Mouse (Mus musculus) embryonic facial prominence, embryonic 14.5 days (tissue): ENCODE results near the gene Gm20388. TPM values are rescaled to one million over a fixed set of nuclear protein-coding genes. Genes with fewer than 3 reads are reported as not detected.

ENCODE experiments used
- ATAC-seq: fragments of 200-750 bp; cut with Nextera tagmentation; 2 replicates; pipeline ENCODE4 v1.8.0; 2017; ENCODE audit warnings: low read depth, moderate number of reproducible peaks, moderate TSS enrichment
- DNase-seq: peaks from one replicate; pipeline ENCODE4 v3.0.0-alpha.2; 2015; ENCODE audit warnings: low spot score
- H3K27ac ChIP-seq: fragments of 300-500 bp; sonication (generic); replicated peaks from 2 replicates; pipeline ENCODE4 v1.5.1; 2014; ENCODE audit warnings: low read depth, mild to moderate bottlenecking, low read length, moderate library complexity
- H3K27me3 ChIP-seq: fragments of 300-500 bp; sonication (generic); replicated peaks from 2 replicates; pipeline ENCODE4 v1.6.1; 2014; ENCODE audit warnings: low read length; ENCODE audit not compliant: control insufficient read depth, insufficient read depth
- H3K36me3 ChIP-seq: fragments of 300-500 bp; sonication (generic); 2 replicates; pipeline ENCODE4 v1.6.1; 2014; ENCODE audit warnings: low read length, mixed read lengths; ENCODE audit not compliant: control insufficient read depth, insufficient read depth
- H3K4me1 ChIP-seq: fragments of 300-500 bp; sonication (generic); 2 replicates; pipeline ENCODE4 v1.6.1; 2014; ENCODE audit warnings: antibody characterized with exemption, low read length; ENCODE audit not compliant: control insufficient read depth, insufficient read depth
- H3K4me2 ChIP-seq: fragments of 300-500 bp; sonication (generic); 2 replicates; pipeline ENCODE4 v1.6.1; 2014; ENCODE audit warnings: low read depth, mild to moderate bottlenecking, low read length, moderate library complexity, mixed read lengths
- H3K4me3 ChIP-seq: fragments of 300-500 bp; sonication (generic); 2 replicates; pipeline ENCODE4 v1.5.1; 2014; ENCODE audit warnings: low read depth, mild to moderate bottlenecking, low read length
- H3K9ac ChIP-seq: fragments of 300-500 bp; sonication (generic); 2 replicates; pipeline ENCODE4 v1.6.1; 2014; ENCODE audit warnings: low read depth, mild to moderate bottlenecking, low read length, moderate library complexity, mixed read lengths
- H3K9me3 ChIP-seq: fragments of 300-500 bp; sonication (generic); 2 replicates; pipeline ENCODE4 v1.6.1; 2016; ENCODE audit warnings: low read length; ENCODE audit not compliant: control insufficient read depth
- WGBS: fragments of 180-500 bp; shearing (Covaris S2); extraction: QIAGEN DNeasy Blood & Tissue Kit; methylation state at CpG from one replicate; pipeline ENCODE4 v1.1.7; 2014; 5-methylcytosine and 5-hydroxymethylcytosine counted together
- polyA plus RNA-seq: library from polyadenylated mRNA; unstranded; fragments of >200 nt; fragmentation: Nextera tagmentation; extraction: Ambion mirVana; gene quantifications from 2 replicates; pipeline ENCODE4 v1.2.1, GENCODE M21; 2014

Gm20388 gene
- polyA plus RNA-seq, 1 experiment from 2014 or later: not detected

- Histone ChIP-seq H3K9ac (peak within 1 kb of the TSS; percentile 87), H3K36me3 (no peaks in the 10 kb centered on the region), H3K4me3 (peak within 1 kb of the TSS; percentile 88), H3K4me1 (peaks cover 8% of the 10 kb centered on the region), H3K27ac (peak within 1 kb of the TSS; percentile 63; the same call in 1 of the 2 replicates), H3K4me2 (peak within 1 kb of the TSS; percentile 89), H3K27me3 (no peaks in the 10 kb centered on the region), H3K9me3 (no peaks in the 10 kb centered on the region)
- ATAC-seq (peak; percentile 89), DNase-seq (peak; percentile 90)
- WGBS: 0% methylated on average over 4 of the region's 53 CpGs
Observed at GRCm38 (mm10) chr8:124231176-124231484, 4320.5 kb downstream of the Gm20388 start, which contains the start of gene Galnt2. Galnt2 (plus strand) TSS chr8:124231391.

DNA sequence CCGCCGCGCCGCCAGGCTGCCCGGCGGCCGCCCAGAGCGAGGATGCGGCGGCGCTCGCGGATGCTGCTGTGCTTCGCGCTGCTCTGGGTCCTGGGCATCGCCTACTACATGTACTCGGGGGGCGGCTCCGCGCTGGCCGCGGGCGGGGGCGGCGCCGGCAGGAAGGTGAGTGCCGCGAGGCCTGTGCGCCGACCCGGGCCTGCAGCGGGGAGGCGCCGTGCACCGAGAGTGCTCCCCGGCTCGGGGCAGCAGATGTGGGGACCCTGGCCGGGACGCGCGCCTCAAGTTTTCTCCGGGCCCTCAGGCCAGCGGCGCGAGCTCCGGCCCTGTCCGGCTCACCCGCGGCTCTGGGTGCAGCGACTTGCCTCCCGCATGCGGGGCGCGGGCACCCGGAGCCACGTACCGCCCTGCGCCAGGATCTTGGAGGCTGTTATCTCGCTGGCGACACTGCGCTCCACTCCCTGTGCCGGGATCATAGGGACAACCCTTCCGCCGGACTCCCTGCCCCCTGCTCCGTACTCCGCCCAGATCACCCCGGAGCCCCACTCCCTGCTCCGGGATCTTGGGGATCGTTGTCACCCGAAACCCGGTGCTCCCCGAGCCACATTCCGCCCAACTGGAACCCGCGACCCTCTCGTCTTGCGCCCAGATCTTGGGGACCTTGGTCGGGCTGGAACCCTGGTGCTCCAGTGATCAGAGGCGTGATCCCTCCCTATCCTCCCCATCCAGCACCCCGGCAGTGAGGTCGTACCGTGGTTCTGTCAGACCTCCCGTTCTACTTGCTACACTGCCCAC, 4321.0 kb downstream of the Gm20388 start:
- Histone ChIP-seq H3K27ac (peak overlapping the region; percentile 63; the same call in 1 of the 2 replicates), H3K9me3 (no peaks in the 10 kb centered on the region), H3K9ac (peak overlapping the region; percentile 87), H3K4me3 (peak overlapping the region; percentile 88), H3K27me3 (no peaks in the 10 kb centered on the region), H3K36me3 (no peaks in the 10 kb centered on the region), H3K4me2 (peak overlapping the region; percentile 89), H3K4me1 (peaks cover 8% of the 10 kb centered on the region)
- no peak for DNase-seq
- 0% methylated on average over 21 of the region's 83 CpGs for WGBS
- peak; percentile 83 for ATAC-seq

- Histone ChIP-seq H3K9ac (peak overlapping the region; percentile 87), H3K4me1 (peaks cover 8% of the 10 kb centered on the region), H3K4me2 (peak overlapping the region; percentile 89), H3K9me3 (no peaks in the 10 kb centered on the region), H3K27ac (no peak overlapping the region), H3K4me3 (peak overlapping the region; percentile 88), H3K36me3 (no peaks in the 10 kb centered on the region), H3K27me3 (no peaks in the 10 kb centered on the region)
- WGBS: 6% methylated on average over 18 of the region's 18 CpGs
- DNase-seq (no peak), ATAC-seq (no peak)
Observed at GRCm38 (mm10) chr8:124232280-124232600, 4321.6 kb downstream of the Gm20388 start.

DNA sequence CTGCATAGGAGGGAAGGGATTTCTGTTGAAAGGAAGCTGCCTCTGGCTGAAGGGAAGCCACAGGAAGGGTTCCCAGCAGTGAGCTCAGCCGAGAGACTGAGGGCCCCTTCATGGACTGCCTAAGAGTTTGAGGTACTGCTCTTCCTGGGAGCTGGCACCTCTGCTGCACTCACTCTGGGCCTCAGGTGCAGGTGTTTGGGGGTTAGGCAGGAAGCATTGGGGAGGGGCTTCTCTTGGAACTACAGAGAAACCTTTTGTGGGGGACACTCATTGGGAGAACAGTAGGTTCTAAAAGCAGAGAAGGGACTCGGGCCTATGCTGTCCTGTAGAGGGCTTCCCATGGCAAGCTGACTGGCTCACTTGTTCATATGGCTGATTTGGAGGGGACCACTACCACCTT, 4323.9 kb downstream of the Gm20388 start:
- H3K4me1 ChIP-seq: peaks cover 8% of the 10 kb centered on the region
- H3K9me3 ChIP-seq: no peaks in the 10 kb centered on the region
- DNase-seq: no peak
- ATAC-seq: no peak
- no peaks in the 10 kb centered on the region for H3K27me3 ChIP-seq
- H3K4me2 ChIP-seq: no peak overlapping the region
- H3K4me3 ChIP-seq: no peak overlapping the region
- no peaks in the 10 kb centered on the region for H3K36me3 ChIP-seq
- WGBS: 54% methylated on average over 2 of the region's 2 CpGs
- H3K9ac ChIP-seq: no peak overlapping the region
- H3K27ac ChIP-seq: no peak overlapping the region

DNA sequence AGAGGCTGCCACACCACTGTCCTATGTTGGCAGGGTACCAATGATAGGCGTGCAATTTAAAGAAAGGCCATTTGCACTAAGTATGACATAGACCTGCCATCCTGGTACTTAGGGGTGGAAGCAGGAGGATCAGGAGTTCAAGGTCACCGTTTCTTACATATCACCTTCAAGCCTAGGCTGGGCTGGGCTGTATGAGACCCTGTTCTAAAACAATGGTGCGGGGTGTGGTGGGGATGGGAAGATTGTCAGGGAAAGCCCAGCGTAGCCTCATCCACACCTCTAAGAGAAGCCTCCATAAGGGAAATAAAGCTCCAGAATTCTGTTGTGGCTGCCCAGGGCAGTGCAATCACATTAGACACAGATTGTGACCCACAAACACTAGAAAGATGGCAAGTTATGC, 4324.9 kb downstream of the Gm20388 start:
- WGBS: 88% methylated on average over 4 of the region's 4 CpGs
- no peak for ATAC-seq

DNA sequence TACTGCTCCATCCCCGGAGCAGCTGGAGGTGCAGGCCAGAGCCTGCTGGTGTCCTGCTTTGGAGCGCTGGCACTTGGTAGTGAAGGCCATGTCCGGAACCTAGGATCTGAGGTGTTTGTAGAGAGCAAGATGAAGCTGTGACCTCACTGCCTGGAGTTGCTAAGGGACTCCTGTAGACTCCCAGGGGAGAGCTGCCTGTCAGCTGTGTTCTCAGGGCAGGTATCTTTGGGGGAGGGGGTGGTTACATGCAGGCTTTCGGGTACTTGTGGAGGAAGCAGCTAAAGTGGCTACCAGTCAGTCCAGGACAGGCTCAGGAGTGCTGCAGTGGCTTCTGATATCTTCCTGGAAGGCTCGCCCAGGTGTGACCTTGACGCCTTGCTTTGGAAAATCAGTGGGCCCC, 4328.7 kb downstream of the Gm20388 start:
- H3K27me3 ChIP-seq: no peaks in the 10 kb centered on the region
- H3K36me3 ChIP-seq: no peaks in the 10 kb centered on the region
- DNase-seq: no peak
- no peak overlapping the region for H3K4me2 ChIP-seq
- H3K9me3 ChIP-seq: no peaks in the 10 kb centered on the region
- 78% methylated on average over 6 of the region's 6 CpGs for WGBS
- no peak overlapping the region for H3K27ac ChIP-seq
- no peak overlapping the region; the same call in 1 of the 2 replicates for H3K9ac ChIP-seq
- no peak overlapping the region for H3K4me3 ChIP-seq
- no peak for ATAC-seq
- no peaks in the 10 kb centered on the region; the same call in 1 of the 2 replicates for H3K4me1 ChIP-seq

More for the DNA sequence above, 4324.9 kb downstream of the Gm20388 start:
- H3K9me3 ChIP-seq: no peaks in the 10 kb centered on the region
- no peak overlapping the region for H3K9ac ChIP-seq
- H3K27ac ChIP-seq: no peak overlapping the region
- no peak overlapping the region for H3K4me2 ChIP-seq
- no peaks in the 10 kb centered on the region for H3K36me3 ChIP-seq
- H3K4me3 ChIP-seq: no peak overlapping the region
- no peak for DNase-seq
- H3K4me1 ChIP-seq: peaks cover 8% of the 10 kb centered on the region
- H3K27me3 ChIP-seq: no peaks in the 10 kb centered on the region

GRCm38 (mm10) chr8:124240932-124241331, 4330.3 kb downstream of the Gm20388 start:
- 72% methylated on average over 8 of the region's 8 CpGs for WGBS
- Histone ChIP-seq H3K9ac (no peak overlapping the region), H3K4me1 (no peaks in the 10 kb centered on the region; the same call in 1 of the 2 replicates), H3K9me3 (no peaks in the 10 kb centered on the region), H3K27me3 (no peaks in the 10 kb centered on the region), H3K4me2 (no peak overlapping the region), H3K36me3 (no peaks in the 10 kb centered on the region), H3K27ac (no peak overlapping the region), H3K4me3 (no peak overlapping the region)
- ATAC-seq (no peak), DNase-seq (no peak)

DNA sequence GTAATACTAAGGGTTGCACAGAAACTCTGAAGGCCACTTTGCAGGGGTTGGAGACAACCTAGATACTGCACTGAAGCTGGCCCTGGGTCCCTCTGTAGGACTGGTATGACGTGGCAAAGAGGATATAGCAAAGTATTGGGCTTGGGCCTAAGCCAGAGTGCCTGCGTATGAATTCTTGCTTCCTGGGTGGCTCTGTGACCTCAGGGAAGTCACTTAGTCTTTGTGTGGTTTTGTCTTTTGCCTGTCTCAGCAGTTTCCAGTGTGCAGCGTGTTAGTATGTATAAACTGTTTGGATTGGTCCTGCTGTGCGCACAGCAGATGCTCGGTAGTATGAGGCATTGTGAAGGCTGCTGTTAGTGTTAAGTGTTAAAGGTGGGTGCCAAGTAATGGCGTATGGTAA, 4331.6 kb downstream of the Gm20388 start:
- 69% methylated on average over 6 of the region's 6 CpGs for WGBS

GRCm38 (mm10) chr8:124242913-124243312, 4332.3 kb downstream of the Gm20388 start:
- H3K4me1 ChIP-seq: no peaks in the 10 kb centered on the region; the same call in 1 of the 2 replicates
- H3K9me3 ChIP-seq: no peaks in the 10 kb centered on the region
- 93% methylated on average over 5 of the region's 5 CpGs for WGBS
- H3K9ac ChIP-seq: no peak overlapping the region
- no peaks in the 10 kb centered on the region for H3K36me3 ChIP-seq
- no peak overlapping the region for H3K4me3 ChIP-seq
- H3K27me3 ChIP-seq: no peaks in the 10 kb centered on the region
- ATAC-seq: no peak
- DNase-seq: no peak
- no peak overlapping the region for H3K4me2 ChIP-seq
- H3K27ac ChIP-seq: no peak overlapping the region

More for the DNA sequence above, 4331.6 kb downstream of the Gm20388 start:
- H3K4me3 ChIP-seq: no peak overlapping the region
- H3K4me2 ChIP-seq: no peak overlapping the region
- no peak overlapping the region for H3K9ac ChIP-seq
- ATAC-seq: no peak; the same call in 1 of the 2 replicates
- no peak overlapping the region; the same call in 1 of the 2 replicates for H3K27ac ChIP-seq
- H3K36me3 ChIP-seq: no peaks in the 10 kb centered on the region
- H3K4me1 ChIP-seq: no peaks in the 10 kb centered on the region; the same call in 1 of the 2 replicates
- no peak for DNase-seq
- no peaks in the 10 kb centered on the region for H3K27me3 ChIP-seq
- H3K9me3 ChIP-seq: no peaks in the 10 kb centered on the region
